Mouse (Mus musculus): Measurements from ENCODE around the gene Lrrc51. TPM values are rescaled to one million over a fixed set of nuclear protein-coding genes. Genes with fewer than 3 reads are reported as not detected.

Gene Lrrc51
- total and polyA plus RNA-seq, 3 experiments = 13.6 to 30.8 TPM; not detected in 1

- TF ChIP-seq MYC (IDR thresholded peaks at IDR 0.05; ENCODE audit: low read depth, low read length) = peak; percentile 99
- TF ChIP-seq MYB (IDR thresholded peaks at IDR 0.05; ENCODE audit: low read depth, low read length) = no peak
- peak; percentile 74; the same call in 1 of the 2 replicates for TF ChIP-seq MAZ (IDR thresholded peaks at IDR 0.05; ENCODE audit: low read depth, low read length)
- TF ChIP-seq POLR2AphosphoS5 (IDR thresholded peaks at IDR 0.05; ENCODE audit: borderline replicate concordance, low read depth, low read length) = no peak
- 0 out of 2 replicates have a peak, but pooled peaks have one; percentile 26 for TF ChIP-seq ETS1 (IDR thresholded peaks at IDR 0.05; ENCODE audit: low read depth, low read length)
- TF ChIP-seq ZMIZ1 (IDR thresholded peaks at IDR 0.05; ENCODE audit: low read depth, low read length) = peak; percentile 90
- TF ChIP-seq POLR2AphosphoS2 (IDR thresholded peaks at IDR 0.05; ENCODE audit: low read length) = peak; percentile 49; the same call in 1 of the 2 replicates
- peak; percentile 96 for TF ChIP-seq MAX (IDR thresholded peaks at IDR 0.05; ENCODE audit: low read length)
- TF ChIP-seq HCFC1 (IDR thresholded peaks at IDR 0.05; ENCODE audit: low read depth, low read length) = peak; percentile 89
- TF ChIP-seq JUND (IDR thresholded peaks at IDR 0.05; ENCODE audit: low read depth, low read length) = no peak
- no peak for TF ChIP-seq BHLHE40 (IDR thresholded peaks at IDR 0.05; ENCODE audit: borderline replicate concordance, low read depth, low read length)
Measured at GRCm38 (mm10) chr7:101896104-101897066, 37.3 kb downstream of the Lrrc51 start (continued).

- Histone ChIP-seq H3K4me1 (ENCODE audit: control insufficient read depth in 1 of 2, insufficient read depth in 2 of 2, low read length in 2 of 2) (peaks cover 0 to 4% of the 10 kb centered on the region in 2 experiments; a peak in 2 of 4 replicates), H3K79me2 (ENCODE audit: control insufficient read depth, insufficient read depth, low read length, poor library complexity) (peaks cover 1% of the 10 kb centered on the region; the same call in 1 of the 2 replicates), H3K27me3 (ENCODE audit: control insufficient read depth in 1 of 2, insufficient read depth in 2 of 2, low read length in 2 of 2) (no peaks in the 10 kb centered on the region; a peak in 1 of 4 replicates), H3K36me3 (ENCODE audit: control insufficient read depth in 1 of 2, insufficient read depth in 2 of 2, low read length in 2 of 2) (peaks cover 0 to 8% of the 10 kb centered on the region in 2 experiments; a peak in 2 of 4 replicates), H3K27ac (ENCODE audit: control insufficient read depth, low read depth, low read length) (peak overlapping the region; percentile 34), H3K4me3 (ENCODE audit: control insufficient read depth in 1 of 2, insufficient read depth in 1 of 2, low read depth in 2 of 2, low read length in 2 of 2) (peak overlapping the region; percentile 63 to 66), H3K9ac (ENCODE audit: control insufficient read depth, low read depth, low read length, poor library complexity, severe bottlenecking) (peak overlapping the region; percentile 69), H3K9me3 (replicated peaks; ENCODE audit: insufficient read depth, low read length) (no peaks in the 10 kb centered on the region)
- no peak for DNase-seq (ENCODE audit: low read depth, low spot score)
- TF ChIP-seq USF1 (IDR thresholded peaks at IDR 0.05; ENCODE audit: low read depth, low read length) (no peak), CTCF (IDR thresholded peaks at IDR 0.05 in 2 of 3, conservative IDR thresholded peaks at IDR 0.05 in 1 of 3; ENCODE audit: control insufficient read depth in 1 of 3, insufficient read depth in 1 of 3, low read depth in 2 of 3, low read length in 3 of 3, poor library complexity in 1 of 3, severe bottlenecking in 1 of 3) (peak in 1 of 3 experiments; percentile 13; a peak in 1 of 6 replicates), MAZ (IDR thresholded peaks at IDR 0.05; ENCODE audit: low read depth, low read length) (peak; percentile 31; the same call in 1 of the 2 replicates), SMC3 (IDR thresholded peaks at IDR 0.05; ENCODE audit: low read depth, low read length) (peak; percentile 28; the same call in 1 of the 2 replicates)
Measured at GRCm38 (mm10) chr7:101895695-101896094, 38.0 kb downstream of the Lrrc51 start.

- DNase-seq (ENCODE audit: low read depth, low spot score) = no peak
- Histone ChIP-seq H3K36me3 (ENCODE audit: control insufficient read depth in 1 of 2, insufficient read depth in 2 of 2, low read length in 2 of 2) (no peaks in the 10 kb centered on the region), H3K9ac (ENCODE audit: control insufficient read depth, low read depth, low read length, poor library complexity, severe bottlenecking) (no peak overlapping the region), H3K79me2 (ENCODE audit: control insufficient read depth, insufficient read depth, low read length, poor library complexity) (no peaks in the 10 kb centered on the region), H3K27ac (ENCODE audit: control insufficient read depth, low read depth, low read length) (no peak overlapping the region), H3K4me1 (ENCODE audit: control insufficient read depth in 1 of 2, insufficient read depth in 2 of 2, low read length in 2 of 2) (no peaks in the 10 kb centered on the region), H3K27me3 (ENCODE audit: control insufficient read depth in 1 of 2, insufficient read depth in 2 of 2, low read length in 2 of 2) (peaks cover 0 to 1% of the 10 kb centered on the region in 2 experiments; a peak in 2 of 4 replicates), H3K4me3 (ENCODE audit: control insufficient read depth in 1 of 2, insufficient read depth in 1 of 2, low read depth in 2 of 2, low read length in 2 of 2) (no peak overlapping the region), H3K9me3 (replicated peaks; ENCODE audit: insufficient read depth, low read length) (no peaks in the 10 kb centered on the region)
- TF ChIP-seq HCFC1 (IDR thresholded peaks at IDR 0.05; ENCODE audit: low read depth, low read length) (no peak), CTCF (IDR thresholded peaks at IDR 0.05 in 2 of 3, conservative IDR thresholded peaks at IDR 0.05 in 1 of 3; ENCODE audit: control insufficient read depth in 1 of 3, insufficient read depth in 1 of 3, low read depth in 2 of 3, low read length in 3 of 3, poor library complexity in 1 of 3, severe bottlenecking in 1 of 3) (no peak), MYC (IDR thresholded peaks at IDR 0.05; ENCODE audit: low read depth, low read length) (no peak), KAT2A (conservative IDR thresholded peaks at IDR 0.05; ENCODE audit: low read depth, low read length) (no peak), ZC3H11A (IDR thresholded peaks at IDR 0.05; ENCODE audit: low read depth, low read length) (no peak), ELF1 (IDR thresholded peaks at IDR 0.05; ENCODE audit: low read depth, low read length) (no peak), CHD1 (IDR thresholded peaks at IDR 0.05; ENCODE audit: low read depth, low read length) (no peak), USF2 (IDR thresholded peaks at IDR 0.05; ENCODE audit: borderline replicate concordance in 1 of 2, insufficient read depth in 1 of 2, low read depth in 1 of 2, low read length in 2 of 2) (no peak), NRF1 (IDR thresholded peaks at IDR 0.05; ENCODE audit: insufficient read depth, low read depth, low read length, poor library complexity, severe bottlenecking) (no peak), ZKSCAN1 (IDR thresholded peaks at IDR 0.05; ENCODE audit: low read depth, low read length) (no peak), EP300 (IDR thresholded peaks at IDR 0.05; ENCODE audit: low read depth in 1 of 2, low read length in 2 of 2) (no peak), TBP (IDR thresholded peaks at IDR 0.05; ENCODE audit: low read depth, low read length) (no peak), RCOR1 (IDR thresholded peaks at IDR 0.05; ENCODE audit: low read depth, low read length) (no peak), POLR2AphosphoS2 (IDR thresholded peaks at IDR 0.05; ENCODE audit: low read length) (no peak), UBTF (IDR thresholded peaks at IDR 0.05; ENCODE audit: borderline replicate concordance, insufficient read depth, low read depth, low read length) (no peak)
Measured at GRCm38 (mm10) chr7:101888460-101888859, 45.2 kb downstream of the Lrrc51 start.
